Mouse (Mus musculus) kidney, postnatal 36 days (tissue): Measurements from ENCODE around the gene Snx10.

ENCODE experiments used
- DNase-seq, 2 experiments: peaks; one replicate each; pipeline ENCODE4 v3.0.0; 2021 to 2022; ENCODE audit warnings: mixed read lengths in 2 of 2

The Snx10 gene

DNA sequence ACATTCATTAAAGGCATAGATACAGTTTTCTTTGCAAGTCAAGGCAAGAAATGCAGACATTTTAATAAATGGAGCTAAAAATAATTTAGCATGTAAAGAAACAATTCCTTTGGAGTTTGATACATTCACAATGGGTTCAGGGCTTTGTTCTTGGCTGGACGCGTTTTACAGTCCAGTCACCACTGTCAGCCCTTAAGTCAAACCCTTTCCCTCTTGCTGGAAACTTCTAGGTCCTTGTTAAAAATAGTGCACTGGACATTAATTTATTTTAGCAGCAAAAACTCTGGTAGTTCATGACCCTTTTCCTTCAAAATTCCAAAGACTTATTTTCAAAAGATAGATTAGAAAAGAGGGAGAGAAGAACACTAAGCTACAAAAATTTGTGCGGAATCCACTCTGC lies 68.1 kb downstream of the Snx10 start:
- no peak for DNase-seq

DNA sequence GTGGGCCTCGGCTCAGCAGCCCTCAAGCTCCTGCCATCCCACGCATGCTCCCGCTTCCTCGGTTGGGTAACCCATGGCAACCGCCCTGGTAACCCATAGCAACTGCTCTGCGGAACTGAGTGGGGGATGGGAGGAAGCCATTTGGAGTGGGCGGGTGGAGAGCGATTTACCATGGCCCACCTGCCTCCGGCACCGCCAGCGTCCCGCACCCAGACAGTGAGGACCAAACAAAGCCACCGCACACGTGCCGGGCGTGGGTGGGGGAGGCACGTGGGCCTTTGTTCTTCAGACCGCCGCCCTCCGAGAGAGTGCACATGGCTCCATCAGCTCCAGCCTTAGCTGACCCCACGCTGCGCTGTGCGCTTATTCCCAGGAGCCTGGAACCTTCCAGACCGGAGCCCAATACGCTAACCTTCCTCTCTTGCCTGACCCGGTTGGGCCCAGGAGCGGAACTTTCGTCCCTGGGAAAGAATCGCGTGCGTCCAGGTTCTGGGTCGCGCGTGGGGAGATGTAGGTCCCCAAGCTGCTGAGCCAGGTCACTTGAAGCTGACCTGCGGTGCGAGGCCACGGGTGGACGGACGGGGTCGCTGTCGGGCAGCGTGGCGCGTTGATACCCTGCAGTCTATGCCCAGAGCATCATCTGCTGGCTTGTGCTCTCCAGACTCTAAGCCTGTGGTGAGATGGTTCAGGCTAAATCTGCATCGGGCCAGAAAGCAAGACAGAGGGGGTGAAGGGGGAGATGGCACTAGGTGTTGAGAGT lies 68.8 kb downstream of the Snx10 start:
- DNase-seq, result peak; percentile 69 to 89

DNA sequence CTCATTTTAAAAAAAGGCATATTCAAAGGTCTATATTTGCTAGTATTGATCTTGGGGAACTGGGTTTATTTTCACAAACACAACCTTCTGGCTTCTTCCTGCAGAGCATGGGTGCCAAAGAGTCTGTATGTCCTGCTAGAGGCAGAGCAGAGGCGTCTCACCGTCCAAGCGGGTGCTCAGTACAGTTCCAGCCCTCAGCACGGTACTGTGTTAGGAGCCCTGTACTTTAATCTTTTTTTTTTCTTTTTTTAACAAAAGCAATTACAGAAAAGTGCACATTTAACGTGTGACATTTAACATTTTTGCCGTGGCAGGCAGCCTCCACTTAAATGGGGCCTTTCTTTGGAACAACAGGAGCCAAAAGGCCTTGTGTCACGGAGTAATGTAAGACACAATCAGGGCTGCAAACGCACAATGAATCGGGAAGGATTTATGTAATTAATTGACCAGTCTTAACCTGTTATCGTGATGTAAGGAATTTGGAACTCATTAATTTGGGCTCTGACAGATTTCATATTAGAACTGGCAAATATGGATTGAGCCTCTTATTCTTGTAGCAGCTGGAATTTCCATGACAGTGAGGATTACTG lies 69.8 kb downstream of the Snx10 start:
- no peak for DNase-seq

DNA sequence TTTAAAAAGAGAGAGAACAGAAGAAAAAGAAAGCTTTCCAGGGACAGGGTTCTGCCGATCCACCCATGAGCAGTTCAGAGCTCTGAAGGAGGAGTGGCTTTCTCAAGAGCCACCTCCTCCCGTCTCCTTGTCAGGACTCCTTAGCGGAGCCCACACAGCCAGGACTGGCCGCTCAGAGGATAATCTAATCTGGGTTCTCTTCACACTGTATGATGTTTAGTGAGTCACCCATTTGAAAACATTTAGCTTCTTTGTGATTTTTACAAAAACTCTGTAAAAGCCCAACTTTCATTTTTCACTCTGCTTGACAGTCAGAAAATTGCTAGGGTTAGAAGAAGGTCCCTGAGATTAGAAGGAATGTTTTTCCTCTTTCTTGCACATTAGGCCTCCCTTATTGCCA lies 70.8 kb downstream of the Snx10 start:
- no peak for DNase-seq

DNA sequence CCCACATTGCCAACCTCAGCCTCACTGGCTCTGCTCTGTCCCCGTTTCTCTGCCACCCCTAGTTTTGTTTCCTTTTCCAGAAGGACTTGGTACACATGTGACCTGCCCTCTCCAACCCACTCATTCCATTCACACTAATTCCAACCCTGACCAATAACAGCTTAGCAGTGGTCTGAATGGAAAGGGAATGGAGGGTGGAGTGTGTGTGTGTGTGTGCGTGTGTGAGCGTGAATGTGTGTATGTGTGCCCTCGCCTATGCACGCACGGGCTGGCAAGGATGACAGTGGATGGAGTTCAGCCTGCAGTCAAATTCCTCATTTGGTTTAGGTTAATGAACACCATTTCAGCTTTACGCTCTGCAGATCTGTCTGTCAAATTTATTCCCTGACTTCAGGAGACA lies 74.4 kb downstream of the Snx10 start:
- no peak for DNase-seq

DNA sequence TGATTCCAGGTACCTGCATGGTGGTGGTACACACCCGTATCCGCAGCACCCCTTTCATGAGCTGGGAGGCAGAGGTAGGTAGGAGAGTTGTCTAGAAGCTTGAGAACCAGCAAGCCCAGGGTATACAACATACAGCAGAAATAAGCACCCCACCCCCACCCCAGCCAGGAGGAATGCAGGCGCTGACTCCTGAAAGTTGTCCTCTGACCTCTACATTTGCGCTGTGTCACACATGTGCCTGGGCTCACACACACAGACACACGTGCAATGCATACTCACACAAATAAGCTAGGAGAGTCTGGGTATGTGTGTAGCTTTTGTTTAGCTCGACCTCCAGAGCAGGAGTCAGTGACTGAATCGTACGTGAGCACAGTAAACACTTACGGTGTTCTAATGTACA lies 76.7 kb downstream of the Snx10 start:
- no peak for DNase-seq

DNA sequence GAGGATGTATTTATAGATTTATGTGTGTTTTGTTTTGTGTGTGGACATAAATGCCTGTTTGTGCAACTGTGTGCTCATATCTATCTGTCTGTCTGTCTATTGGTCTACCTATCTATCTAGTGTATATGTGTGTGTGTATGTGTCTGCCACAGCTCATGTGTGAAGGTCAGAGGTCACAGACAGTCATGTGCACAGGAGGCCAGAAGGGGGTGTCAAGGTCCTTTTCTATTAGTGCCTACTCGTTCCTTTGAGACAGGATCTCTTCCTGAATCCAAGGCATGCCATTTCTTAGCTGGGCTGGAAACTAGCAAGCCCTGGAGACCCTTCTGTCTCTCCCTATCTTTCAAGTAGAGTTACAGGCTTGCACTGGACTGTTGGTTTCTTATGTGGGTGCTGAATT lies 78.6 kb downstream of the Snx10 start:
- DNase-seq, result no peak

DNA sequence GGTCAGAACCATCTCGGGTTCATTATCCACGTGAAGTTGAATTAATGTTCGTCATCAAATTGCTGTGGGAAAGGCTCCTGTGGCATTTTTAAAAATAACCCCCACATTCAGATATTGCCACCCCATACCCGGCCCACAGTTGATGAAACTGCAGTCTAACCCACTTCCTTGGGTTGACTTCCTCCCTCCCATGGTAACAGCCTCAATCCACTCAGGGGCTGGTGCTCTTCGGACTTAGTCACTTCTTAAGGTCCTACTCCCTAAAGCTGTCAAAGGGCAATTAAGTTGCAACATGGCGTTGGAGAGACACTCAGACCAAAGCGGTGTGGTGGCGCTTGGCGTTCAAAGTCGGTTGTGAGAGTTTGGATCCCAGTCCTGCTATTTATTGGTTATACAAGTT lies 80.0 kb downstream of the Snx10 start:
- DNase-seq, result no peak

DNA sequence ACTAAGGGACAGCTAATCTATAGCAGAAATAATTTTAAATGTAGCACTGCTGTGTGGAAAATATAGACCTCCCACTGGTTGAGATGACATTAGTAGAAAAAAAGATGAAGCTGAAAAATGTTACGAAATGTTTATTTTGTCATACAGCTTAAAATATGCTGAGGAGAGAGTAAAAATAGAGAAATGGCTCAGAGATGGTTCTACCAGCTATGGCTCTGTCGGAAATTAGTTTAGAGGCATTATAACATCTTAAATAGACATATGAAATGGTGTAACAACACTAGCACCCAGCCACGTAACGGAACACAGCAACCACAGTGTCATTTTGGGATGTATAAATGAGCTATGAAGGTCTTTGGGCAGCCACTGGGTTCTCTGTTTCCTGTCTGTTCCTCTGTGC lies 82.5 kb downstream of the Snx10 start:
- DNase-seq, result no peak

DNA sequence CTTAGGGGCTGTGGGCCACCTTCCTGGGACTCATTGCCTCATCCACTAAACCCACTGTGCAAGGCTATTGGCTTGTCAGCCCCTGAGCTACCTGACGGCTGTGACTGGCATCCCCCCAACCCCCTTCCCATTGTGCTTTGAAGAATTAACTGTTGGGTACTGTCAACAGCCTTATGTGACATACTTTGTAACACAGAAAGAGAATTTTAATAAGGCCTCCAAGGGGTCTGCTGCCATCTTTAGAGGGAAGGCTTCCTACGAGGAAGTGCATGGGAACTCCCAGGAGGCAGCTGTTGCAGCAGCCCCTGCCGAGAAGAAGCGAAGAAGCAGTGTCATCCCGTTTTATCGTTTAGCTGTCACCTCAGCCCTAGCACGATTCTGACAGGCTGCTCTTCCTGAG lies 83.1 kb downstream of the Snx10 start:
- DNase-seq, result no peak

DNA sequence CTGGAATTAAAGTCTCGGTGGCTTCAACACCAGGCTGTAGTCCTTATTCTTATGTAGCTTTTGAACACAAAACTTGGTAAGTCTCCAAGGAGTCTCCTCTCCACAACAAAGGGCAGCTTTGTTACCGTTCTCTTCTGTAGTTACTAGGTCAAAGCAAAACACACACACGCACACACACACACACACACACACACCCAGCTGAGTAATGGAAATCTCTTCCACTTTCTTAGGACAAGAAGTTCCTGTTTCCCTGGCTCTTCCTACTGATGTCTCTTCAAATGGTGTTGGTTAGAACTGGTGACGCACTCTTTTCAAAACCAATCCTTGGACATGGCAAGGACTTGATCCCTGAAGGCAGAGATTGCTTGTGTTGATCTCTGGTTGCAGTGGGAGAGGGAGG lies 87.9 kb downstream of the Snx10 start:
- DNase-seq, result peak in 1 of 2 experiments; percentile 2

DNA sequence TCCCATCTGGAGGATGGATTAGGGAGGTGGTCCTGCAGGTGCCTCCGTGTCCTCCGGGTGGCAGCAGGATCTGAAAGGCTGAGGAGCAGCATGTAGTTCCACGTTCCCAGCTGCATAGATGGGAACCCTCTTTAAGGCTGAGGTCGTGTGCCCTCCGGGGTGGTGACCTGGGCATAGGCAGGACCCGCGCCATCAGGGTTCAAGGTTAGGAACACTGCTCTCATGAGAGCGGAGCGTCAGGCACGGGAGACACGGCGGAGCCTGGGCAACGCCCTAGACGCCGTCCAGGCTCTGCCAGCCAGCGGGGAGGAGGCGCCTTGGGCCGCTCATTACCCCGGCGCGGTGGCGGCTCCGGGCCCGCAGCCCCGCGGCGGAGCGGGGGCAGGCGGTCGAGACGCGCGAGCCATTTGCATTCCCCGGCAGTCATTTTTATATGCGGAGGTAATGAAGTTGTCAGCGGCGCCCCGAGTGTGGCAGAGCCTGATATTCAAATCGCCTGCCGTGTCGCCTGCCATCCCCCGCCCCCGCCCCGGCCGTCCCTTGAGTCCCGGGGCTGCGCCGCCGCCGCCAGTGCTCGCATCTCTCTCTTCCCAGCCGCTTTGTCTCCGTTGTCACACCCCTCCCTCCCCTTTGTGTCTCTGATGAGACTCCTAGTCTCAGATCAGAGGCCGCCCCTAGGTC lies 88.8 kb downstream of the Snx10 start:
- peak; percentile 40 to 71 for DNase-seq

DNA sequence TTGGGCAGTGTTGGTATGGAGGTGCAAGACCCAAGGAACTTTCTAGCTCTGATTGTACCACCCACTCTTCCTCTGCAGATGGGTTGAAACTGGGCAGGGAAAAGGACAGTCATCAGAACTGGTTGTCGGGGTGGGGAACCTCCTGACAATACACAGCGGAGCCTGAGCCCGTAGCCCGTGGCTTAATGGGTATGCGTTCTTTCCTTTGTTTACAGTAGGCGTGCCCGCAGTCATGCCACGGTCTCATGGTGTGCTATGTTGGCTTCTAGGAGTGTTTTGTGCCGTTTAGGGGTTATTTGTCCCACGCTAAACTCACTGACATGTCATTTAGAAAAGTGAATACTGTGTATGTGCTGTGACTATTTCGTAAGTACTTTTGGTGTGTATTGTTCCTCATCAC lies 90.0 kb downstream of the Snx10 start:
- no peak for DNase-seq

DNA sequence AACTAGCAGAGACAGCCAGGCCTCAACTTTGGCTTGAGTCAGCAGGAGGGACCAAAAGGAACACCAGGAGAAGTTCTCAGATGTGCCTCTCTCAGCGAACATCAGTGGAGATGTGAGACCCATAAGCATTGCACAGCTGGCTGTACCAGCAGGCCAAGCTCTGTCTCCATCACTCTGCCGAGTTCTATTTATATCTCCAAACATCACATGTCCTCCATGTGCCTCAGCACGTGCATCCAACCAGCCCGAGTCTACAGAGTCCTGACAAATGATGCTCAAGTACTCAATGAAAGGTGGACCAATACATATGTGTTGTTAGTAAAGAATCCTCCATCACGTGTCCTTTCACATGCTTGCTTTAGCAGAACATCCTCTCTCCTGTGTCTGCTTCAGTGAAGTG lies 103.1 kb downstream of the Snx10 start:
- no peak for DNase-seq

DNA sequence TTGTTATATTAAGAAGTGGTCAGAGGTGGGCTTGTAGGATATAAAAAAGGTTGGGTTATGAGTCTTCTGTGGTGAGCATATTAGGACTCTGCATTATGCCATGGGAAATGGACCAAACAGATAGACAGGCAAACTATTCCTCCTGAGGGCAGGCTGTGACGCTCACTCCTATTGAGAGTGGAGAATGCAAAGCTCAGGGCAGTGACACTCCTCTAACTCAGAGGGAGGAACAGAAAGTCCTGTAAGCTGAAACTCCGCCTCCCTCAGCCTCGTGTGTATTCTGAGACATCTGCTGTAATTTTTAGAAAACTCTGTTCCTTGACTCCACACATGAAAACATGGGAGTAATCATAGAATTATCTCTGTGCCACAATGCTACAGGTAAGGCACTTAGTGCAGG lies 106.0 kb downstream of the Snx10 start:
- DNase-seq, result no peak

DNA sequence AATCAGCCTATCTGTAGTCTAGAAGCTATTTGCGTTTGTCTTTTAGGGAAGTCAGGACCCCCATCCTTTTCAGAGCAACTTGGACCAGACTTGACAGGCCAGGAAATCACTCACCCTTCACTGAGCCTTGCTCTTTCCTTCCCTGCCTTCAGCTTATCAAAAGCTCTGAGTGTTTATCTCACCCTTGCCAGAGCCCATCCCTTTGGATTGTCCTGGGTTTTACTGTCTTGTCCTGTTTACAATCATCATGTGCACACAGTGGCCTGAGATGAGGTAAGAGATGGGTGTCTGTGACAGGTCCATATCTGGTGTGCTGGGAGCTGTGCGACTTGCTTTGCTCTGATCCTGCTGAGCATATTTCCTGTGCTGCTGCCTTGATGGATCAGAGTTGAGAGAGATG lies 106.5 kb downstream of the Snx10 start:
- DNase-seq, result no peak

DNA sequence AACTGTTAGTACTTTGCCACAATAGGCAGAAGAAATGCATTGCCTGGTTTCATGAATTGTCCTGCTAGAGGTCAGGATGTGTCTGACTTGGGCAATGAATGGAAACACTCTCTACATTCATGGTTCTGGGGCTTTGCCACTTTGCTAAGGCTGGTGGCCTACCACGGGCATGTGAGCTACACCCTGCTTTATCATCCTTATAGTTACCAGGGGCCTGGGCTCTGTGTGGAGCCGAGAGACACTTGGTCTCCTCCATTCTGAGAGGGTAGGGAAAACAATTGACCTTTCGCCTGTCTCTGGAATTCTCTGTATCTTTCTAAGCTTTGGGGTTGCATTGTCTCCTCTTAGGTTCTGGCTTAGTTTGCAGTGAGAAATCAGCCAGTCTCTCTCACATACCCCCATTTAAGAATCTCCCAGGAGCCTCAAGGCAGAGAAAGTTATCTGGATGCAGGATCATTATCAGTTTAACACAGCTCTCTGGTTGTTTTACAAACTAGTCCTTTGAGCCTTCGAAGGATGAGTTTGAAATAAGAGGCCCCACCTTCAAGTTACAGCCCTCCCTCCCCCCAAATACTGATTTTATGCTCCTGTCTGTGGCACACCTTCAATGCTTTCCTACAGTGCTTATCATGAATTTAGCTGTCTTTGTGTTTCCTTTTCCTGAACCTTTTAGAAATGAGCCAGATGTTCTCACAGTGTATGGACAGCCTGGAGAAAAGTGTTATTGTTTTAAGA lies 109.4 kb downstream of the Snx10 start:
- no peak for DNase-seq

DNA sequence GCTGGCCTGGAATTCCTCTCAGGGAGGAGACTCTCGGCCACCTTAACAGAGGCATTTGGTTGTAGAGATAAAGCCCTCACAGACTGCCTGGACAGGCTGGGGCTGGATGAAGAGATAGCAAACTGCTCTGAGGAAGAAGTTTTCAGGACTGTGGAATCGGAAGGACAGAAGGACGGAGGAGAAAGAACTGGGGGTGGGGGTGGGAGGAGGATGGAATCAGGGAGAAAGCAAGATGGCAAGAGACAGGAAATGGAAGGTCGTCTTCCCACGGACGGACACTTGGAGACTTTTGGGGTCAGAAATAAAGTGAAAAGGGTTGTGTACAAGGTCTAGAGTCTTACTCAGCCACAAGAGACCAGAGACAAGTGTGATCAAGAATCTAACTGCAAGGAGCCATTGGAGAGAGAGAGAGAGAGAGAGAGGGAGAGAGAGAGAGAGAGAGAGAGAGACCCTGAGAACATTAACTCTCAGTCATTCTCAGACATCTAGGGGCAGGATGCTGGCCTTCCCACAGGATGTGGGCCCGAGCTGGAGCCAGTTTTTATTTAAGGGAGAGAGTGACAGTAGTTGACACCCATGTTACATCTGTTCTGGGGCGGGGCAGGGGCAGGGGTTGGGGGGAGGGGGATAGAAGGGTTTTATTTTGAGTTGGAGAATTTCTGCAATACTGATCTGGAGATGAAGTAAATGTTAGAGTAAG lies 110.1 kb downstream of the Snx10 start:
- no peak for DNase-seq

DNA sequence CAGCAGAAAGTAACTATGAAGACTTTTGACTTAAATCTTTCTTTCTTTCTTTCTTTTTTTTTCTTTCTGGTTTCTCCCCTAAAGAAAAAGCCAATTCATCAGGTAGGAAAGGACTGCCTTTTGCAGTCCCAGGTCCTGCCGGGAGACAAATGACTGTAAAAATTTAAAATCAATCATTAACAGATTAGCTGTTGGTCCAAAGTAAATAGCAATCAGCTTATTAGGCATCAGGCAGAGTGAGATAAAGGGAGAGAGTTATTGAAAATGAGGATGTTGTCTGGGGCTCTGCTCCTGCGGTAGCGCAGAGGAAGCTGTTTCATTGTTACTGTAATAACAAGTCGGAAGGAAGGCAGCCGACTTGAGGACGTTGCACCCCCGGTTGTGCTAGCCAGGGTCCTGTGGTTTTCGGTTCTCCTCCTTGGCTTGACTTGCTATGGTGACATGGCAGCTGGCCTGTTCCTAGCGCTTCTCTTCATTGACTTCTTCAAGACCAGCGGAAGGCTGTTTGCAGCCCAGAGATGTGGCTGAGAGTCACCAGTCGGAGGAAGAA lies 112.4 kb downstream of the Snx10 start:
- DNase-seq, result peak; percentile 16 to 19
